Mouse (Mus musculus) v-Abl transformed pro-B cells (cell line): Measurements from ENCODE around the gene Hacd4.

Source experiments
- in situ Hi-C, 2 experiments: fragments of 400-800 bp; cut with MboI; formaldehyde crosslinking; loops; one replicate each; pipeline ENCODE4 v1.15.1; 2025; ENCODE audit not compliant: unreplicated experiment in 2 of 2

Gene Hacd4

DNA sequence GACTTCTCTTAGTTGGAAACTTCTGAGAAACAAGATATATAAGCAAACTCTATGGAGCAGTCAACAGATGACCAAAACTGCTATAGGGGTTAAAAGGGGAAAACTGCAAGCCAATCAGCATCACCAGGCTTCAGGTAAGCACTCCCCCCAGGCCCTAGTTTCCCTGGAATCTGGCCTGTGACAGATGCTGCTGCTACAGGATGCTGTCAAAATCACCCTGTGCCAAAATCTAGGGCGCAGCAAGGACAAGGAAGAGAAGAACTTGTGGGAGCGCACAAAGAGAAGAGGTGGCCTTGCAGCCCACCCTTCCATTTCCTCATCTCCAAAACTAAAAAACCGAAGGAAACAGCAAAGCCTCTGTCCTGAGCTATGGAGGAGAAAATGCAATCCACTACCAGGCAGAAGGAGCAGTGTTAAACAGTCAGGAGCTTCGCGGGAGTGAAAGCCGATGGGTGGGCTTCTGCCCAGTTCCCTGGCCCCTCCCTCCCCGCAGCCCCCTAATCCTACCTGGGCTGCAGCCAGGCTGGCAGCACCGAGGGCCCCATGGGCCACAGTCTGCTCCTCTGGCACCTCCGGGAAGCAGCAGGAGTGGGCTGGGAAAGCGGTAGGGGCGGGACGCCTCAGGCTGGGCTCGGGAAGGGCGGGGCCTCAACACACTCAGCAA, at the start of gene Hacd4:
Gene Hacd4, minus strand, starts transcription at position 603 of the 664 bp plus-strand sequence.
- in situ Hi-C loops, result no loop called here

DNA sequence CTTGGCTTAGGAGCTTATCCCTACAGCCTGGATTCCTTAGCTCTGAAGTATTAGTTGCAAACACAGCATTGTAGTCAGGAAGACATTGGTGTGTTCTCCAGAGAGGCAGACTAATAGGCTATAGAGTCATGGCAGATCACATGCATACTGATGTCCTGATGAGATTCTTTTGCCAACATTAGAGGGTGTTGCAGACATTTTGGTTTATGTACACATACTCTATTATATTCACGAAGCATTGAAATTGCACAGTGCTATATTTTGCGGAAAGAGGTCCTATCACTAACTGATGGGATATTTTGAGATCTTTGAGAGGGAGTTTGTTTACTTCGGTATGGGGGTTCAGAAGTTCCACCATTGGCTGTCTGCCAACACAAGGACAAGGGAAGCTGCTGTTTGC, 49.4 kb upstream of the Hacd4 start:
- in situ Hi-C loops, result no loop called here

- in situ Hi-C loops, result no loop called here
Observed at GRCm38 (mm10) chr4:88480130-88480529, 41.4 kb upstream of the Hacd4 start.

- in situ Hi-C loops, result no loop called here
Observed at GRCm38 (mm10) chr4:88478809-88479186, 40.1 kb upstream of the Hacd4 start.

DNA sequence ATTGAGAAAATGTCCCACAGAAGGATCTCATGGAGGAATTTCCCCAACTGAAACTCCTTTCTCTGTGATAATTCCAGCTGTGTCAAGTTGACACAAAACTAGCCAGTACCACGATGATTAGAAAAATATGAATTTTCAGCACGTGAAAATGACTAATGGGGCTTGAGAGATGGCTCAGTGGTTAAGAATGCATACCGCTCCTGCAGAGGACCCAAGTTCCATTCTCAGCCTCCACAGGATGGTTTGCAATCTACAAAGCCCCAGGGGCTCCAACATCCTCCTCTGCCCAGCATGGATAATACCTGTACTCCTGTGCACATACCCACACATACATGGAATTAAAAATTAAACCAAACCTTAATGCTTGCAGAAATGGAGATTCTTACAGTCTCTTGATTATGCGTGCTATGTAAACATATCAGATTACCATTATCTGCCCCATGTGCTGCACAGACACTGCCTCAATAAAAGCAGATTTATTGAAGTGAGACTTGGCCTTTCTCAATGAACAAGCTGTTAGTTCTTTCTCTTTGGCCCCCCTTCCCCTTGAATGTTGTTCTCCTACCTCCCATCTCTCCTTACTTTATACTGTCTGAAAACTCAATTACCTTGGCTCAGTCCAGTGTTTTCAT, 39.6 kb upstream of the Hacd4 start:
- in situ Hi-C loops, result no loop called here

- in situ Hi-C loops, result no loop called here
Observed at GRCm38 (mm10) chr4:88476511-88477210, 37.9 kb upstream of the Hacd4 start.

- in situ Hi-C loops, result no loop called here
Observed at GRCm38 (mm10) chr4:88476084-88476483, 37.4 kb upstream of the Hacd4 start.

DNA sequence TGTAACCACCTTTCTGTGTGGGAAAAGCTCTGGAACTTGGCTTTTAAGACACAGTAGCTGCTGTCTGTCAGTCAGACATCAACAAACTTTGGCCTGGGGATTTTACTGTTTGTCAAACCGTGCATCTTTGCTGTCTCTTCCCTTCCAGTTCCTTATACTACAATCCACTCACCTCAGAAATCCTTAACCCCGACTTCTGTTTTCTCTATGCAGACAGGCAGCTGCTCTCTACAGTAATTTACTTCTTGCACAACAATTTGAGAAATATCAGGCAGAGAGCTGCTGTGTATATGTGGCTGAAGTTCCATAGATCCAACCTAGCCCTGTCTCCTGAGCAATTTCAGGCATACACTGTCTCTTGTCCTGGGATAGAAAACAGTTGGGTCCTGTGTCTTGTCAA, 32.8 kb upstream of the Hacd4 start:
- in situ Hi-C loops, result no loop called here

- in situ Hi-C loops, result no loop called here
Observed at GRCm38 (mm10) chr4:88464574-88464973, 25.8 kb upstream of the Hacd4 start.

DNA sequence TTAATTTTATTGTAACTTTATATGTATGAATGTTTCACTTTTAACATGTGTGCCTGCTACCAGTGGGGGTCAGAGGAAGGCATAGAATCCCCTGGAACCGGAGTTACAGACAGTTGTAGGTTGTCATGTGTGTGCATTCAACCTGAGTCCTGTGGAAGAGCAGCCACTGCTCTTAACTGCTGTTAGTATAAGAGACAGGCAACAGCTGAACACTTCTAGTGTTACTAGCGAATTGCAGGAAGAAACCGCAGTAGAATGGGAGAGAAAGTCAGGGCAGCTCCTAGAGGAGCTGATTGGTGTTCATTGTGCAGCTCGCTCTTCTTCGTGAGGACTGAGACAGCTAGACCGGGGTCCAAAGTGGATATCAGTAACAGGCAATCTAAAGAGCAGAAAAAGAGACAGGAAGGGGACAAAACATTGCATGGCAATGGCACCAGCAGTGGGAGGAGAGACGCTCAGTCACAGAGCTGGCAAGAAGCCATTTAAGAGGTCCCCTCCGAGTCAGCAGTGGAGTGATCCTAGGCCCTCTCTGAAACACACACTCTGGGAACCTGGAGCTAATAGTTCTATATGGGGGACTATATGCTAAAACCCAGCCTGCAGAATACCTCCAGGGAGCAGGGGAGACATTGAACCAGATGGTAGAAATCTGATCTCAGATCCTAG, 24.4 kb upstream of the Hacd4 start:
- in situ Hi-C loops, result no loop called here

- in situ Hi-C loops, result no loop called here
Observed at GRCm38 (mm10) chr4:88462501-88462900, 23.8 kb upstream of the Hacd4 start.

DNA sequence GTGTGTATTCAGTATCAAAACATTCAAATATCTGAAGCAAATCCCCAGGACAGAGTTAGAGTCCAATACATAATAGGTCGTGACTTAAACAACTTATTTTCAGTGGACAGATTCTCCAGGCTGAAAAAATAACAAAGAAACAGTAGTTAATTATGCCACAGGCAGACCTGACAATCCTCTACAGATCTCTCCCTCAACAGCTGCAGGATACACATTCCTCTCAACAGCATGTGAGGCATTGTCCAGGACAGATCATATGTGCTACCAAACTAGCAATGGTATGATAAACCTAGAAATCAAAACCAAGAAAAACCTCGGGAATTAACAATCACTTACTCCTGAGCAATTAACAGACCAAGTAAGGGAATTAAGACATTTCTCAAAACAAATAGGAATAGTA, 22.6 kb upstream of the Hacd4 start:
- in situ Hi-C loops, result no loop called here

GRCm38 (mm10) chr4:88458673-88459072, 19.9 kb upstream of the Hacd4 start:
- in situ Hi-C loops, result no loop called here

- in situ Hi-C loops, result no loop called here
Observed at GRCm38 (mm10) chr4:88458093-88458492, 19.4 kb upstream of the Hacd4 start.

- in situ Hi-C loops, result no loop called here
Observed at GRCm38 (mm10) chr4:88450087-88450765, 11.5 kb upstream of the Hacd4 start.

- in situ Hi-C loops, result no loop called here
Observed at GRCm38 (mm10) chr4:88448976-88449375, 10.2 kb upstream of the Hacd4 start.

DNA sequence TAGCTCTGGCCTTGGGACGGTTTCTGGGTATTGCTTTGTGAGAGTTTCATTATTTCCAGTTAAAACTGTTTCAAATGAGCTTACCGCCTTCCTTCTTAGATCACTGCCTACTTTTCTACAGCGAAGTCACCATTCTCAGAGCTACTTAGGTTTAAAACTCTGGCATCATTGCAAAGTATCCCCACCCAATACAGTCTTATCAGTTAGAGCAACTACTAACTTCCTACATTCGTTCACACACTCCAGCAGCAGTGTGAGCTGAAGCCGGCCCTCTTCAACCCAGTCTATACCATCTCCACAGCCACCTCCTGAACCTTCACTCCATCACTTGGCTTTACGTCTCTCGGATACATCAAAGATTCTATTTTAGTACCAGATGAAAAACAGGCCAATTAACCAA, 2.1 kb upstream of the Hacd4 start:
- in situ Hi-C loops, result no loop called here

DNA sequence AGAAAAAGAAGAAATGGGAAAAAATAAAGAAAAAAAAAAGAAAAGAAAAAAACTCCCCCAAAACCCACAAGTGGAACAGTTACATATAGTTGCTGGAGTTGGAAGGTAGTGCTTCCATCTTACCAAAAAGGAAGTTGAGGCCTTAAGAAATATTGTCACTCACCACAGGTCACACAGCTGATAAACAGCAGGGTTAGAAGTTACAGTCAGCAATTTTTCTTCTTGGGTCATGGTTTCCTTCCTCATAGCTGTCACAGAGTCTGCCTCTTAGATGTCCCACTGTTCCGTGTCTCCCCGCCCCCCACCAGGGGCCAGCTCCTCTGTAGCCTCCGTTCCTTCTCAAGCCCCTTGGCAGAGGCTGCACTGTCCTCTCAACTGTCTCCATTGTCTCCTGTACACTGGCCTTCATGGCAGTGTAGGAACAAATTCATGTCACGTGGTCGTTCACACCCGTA, 968 bp upstream of the Hacd4 start:
- in situ Hi-C loops, result no loop called here

- in situ Hi-C loops, result no loop called here
Observed at GRCm38 (mm10) chr4:88438990-88439329, 232 bp upstream of the Hacd4 start.

DNA sequence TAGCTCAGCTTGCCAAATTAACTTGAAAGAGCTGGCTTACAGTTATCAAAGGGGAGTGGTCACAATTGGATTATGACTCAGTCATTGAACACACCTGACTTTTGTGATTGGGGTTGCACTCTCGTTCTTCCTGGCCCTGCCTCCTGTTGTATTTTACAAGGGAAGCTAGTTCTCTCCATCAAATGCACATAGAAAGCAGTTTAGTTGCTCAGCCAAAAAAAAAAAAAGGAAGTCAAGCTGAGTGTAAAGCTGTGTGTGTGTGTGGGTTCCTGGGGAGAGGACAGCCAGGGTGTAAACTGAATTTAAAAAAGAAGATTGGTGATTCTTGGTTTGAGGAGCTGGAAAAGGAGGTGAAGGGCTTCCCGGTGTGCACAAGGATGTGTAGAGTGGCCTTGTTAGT, 811 bp downstream of the Hacd4 start:
- in situ Hi-C loops, result no loop called here

DNA sequence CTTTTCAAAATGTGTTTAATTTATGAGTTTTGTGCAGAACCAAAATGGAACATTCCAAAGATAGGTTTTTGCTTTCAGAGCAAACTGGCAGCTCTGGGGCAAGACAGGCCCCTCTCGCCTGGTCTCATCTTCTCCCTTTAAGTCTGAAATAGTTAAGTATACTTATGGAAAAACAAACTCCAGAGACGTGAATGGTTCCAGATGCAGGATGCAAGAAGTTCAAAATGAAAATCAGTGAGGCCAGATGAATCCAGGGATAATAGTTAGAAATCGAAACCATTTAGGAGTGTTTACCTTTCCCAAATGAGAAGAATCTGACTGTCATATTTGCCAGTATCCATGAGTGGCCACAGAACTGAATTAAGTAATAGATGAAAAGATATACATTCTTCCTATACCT, 1.6 kb downstream of the Hacd4 start:
- in situ Hi-C loops, result no loop called here
